Mouse (Mus musculus): ENCODE results near the gene Dnajc14. TPM values are rescaled to one million over a fixed set of nuclear protein-coding genes. Genes with fewer than 3 reads are reported as not detected.
A peak's percentile ranks its signal among the peaks of the same experiment; 100 is the strongest.

Dnajc14 gene
- polyA plus RNA-seq (2015; fragmentation: Nextera tagmentation; extraction: Ambion mirVana) = 60.4 and 62.8 TPM in 2 replicates

- Histone ChIP-seq H3K36me3 (peaks cover 7% of the 10 kb centered on the region; the same call in 1 of the 2 replicates), H3K9me3 (no peaks in the 10 kb centered on the region), H3K4me3 (peak within 1 kb of the TSS; percentile 57), H3K9ac (replicated peaks) (peak within 1 kb of the TSS; percentile 80), H3K27me3 (no peaks in the 10 kb centered on the region), H3K4me2 (replicated peaks) (peak within 1 kb of the TSS; percentile 75), H3K27ac (replicated peaks) (peak within 1 kb of the TSS; percentile 99), H3K4me1 (peaks cover 43% of the 10 kb centered on the region)
- WGBS = 0% methylated on average over 14 of the region's 14 CpGs
- peak; percentile 24; the same call in 1 of the 2 replicates for ATAC-seq (replicated peaks)
Observed at GRCm38 (mm10) chr10:128803771-128804270, at the start of gene Dnajc14. Gene Dnajc14 (plus strand): TSS chr10:128804062.

GRCm38 (mm10) chr10:128772895-128773294 is 31.0 kb upstream of the Dnajc14 start:
- H3K4me2 ChIP-seq (replicated peaks) = no peak overlapping the region
- no peak for ATAC-seq (replicated peaks)
- no peak overlapping the region for H3K9ac ChIP-seq (replicated peaks)
- no peaks in the 10 kb centered on the region for H3K9me3 ChIP-seq
- no peak overlapping the region for H3K4me3 ChIP-seq
- H3K27me3 ChIP-seq = no peaks in the 10 kb centered on the region
- H3K36me3 ChIP-seq = 0 out of 2 replicates have a peak, but pooled peaks cover 3% of the 10 kb centered on the region
- no peak overlapping the region for H3K27ac ChIP-seq (replicated peaks)
- WGBS = 85% methylated on average over 2 of the region's 2 CpGs
- H3K4me1 ChIP-seq = no peaks in the 10 kb centered on the region

- Histone ChIP-seq H3K9ac (replicated peaks) (no peak overlapping the region), H3K4me1 (no peaks in the 10 kb centered on the region), H3K36me3 (0 out of 2 replicates have a peak, but pooled peaks cover 3% of the 10 kb centered on the region), H3K4me3 (no peak overlapping the region), H3K27me3 (no peaks in the 10 kb centered on the region), H3K27ac (replicated peaks) (no peak overlapping the region), H3K9me3 (no peaks in the 10 kb centered on the region), H3K4me2 (replicated peaks) (no peak overlapping the region)
- ATAC-seq (replicated peaks) = no peak
- WGBS = 32% methylated on average over 5 of the region's 5 CpGs
Observed at GRCm38 (mm10) chr10:128773685-128774084, 30.2 kb upstream of the Dnajc14 start.

GRCm38 (mm10) chr10:128778441-128778840 is 25.4 kb upstream of the Dnajc14 start:
- H3K27ac ChIP-seq (replicated peaks) = no peak overlapping the region
- no peaks in the 10 kb centered on the region for H3K27me3 ChIP-seq
- no peak overlapping the region for H3K4me3 ChIP-seq
- no peak for ATAC-seq (replicated peaks)
- H3K9me3 ChIP-seq = no peaks in the 10 kb centered on the region
- WGBS = 89% methylated on average over 2 of the region's 2 CpGs
- no peak overlapping the region for H3K9ac ChIP-seq (replicated peaks)
- H3K36me3 ChIP-seq = no peaks in the 10 kb centered on the region
- H3K4me1 ChIP-seq = no peaks in the 10 kb centered on the region
- H3K4me2 ChIP-seq (replicated peaks) = no peak overlapping the region

- Histone ChIP-seq H3K36me3 (no peaks in the 10 kb centered on the region), H3K4me2 (replicated peaks) (no peak overlapping the region), H3K4me3 (no peak overlapping the region), H3K9me3 (0 out of 2 replicates have a peak, but pooled peaks cover 3% of the 10 kb centered on the region), H3K9ac (replicated peaks) (no peak overlapping the region), H3K27me3 (no peaks in the 10 kb centered on the region), H3K4me1 (no peaks in the 10 kb centered on the region), H3K27ac (replicated peaks) (no peak overlapping the region)
- ATAC-seq (replicated peaks) = no peak
- WGBS = 40% methylated on average over 8 of the region's 8 CpGs
Observed at GRCm38 (mm10) chr10:128779011-128779795, 24.7 kb upstream of the Dnajc14 start.

DNA sequence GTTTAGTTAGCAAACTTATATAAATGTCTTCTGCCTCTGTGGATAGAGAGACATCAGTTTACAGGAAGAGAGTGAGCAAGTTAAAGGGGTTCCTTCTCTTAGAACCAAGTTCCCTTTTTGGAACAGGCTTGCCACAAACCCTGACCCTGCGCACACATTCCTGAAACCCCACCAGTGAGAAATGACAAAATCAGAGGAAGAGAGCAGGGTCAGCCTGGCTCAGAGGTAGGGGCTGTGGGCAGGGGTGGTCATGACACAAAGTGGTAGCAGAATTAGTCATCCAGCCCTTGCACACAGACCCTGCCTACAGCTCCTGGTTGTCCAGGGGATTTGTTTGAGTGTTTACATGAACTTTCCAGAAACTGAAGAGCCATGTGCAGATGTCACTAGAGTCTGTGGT is 23.7 kb upstream of the Dnajc14 start:
- Histone ChIP-seq H3K36me3 (no peaks in the 10 kb centered on the region), H3K4me3 (no peak overlapping the region), H3K4me2 (replicated peaks) (no peak overlapping the region), H3K27ac (replicated peaks) (no peak overlapping the region), H3K4me1 (no peaks in the 10 kb centered on the region), H3K9me3 (0 out of 2 replicates have a peak, but pooled peaks cover 3% of the 10 kb centered on the region), H3K9ac (replicated peaks) (no peak overlapping the region), H3K27me3 (no peaks in the 10 kb centered on the region)
- ATAC-seq (replicated peaks) = no peak
- WGBS = 90% methylated on average over 1 of the region's 1 CpGs

GRCm38 (mm10) chr10:128790398-128791124 is 13.3 kb upstream of the Dnajc14 start, which contains the start of gene Mmp19:
Gene Mmp19 (plus strand): TSS chr10:128790910.
- H3K9me3 ChIP-seq = no peaks in the 10 kb centered on the region
- no peak within 1 kb of the TSS for H3K27ac ChIP-seq (replicated peaks)
- H3K9ac ChIP-seq (replicated peaks) = no peak within 1 kb of the TSS
- H3K4me2 ChIP-seq (replicated peaks) = no peak within 1 kb of the TSS
- no peaks in the 10 kb centered on the region for H3K36me3 ChIP-seq
- no peak within 1 kb of the TSS for H3K4me3 ChIP-seq
- 0 out of 2 replicates have a peak, but pooled peaks cover 3% of the 10 kb centered on the region for H3K27me3 ChIP-seq
- 71% methylated on average over 7 of the region's 7 CpGs for WGBS
- no peak for ATAC-seq (replicated peaks)
- H3K4me1 ChIP-seq = no peaks in the 10 kb centered on the region

GRCm38 (mm10) chr10:128792041-128792440 is 11.8 kb upstream of the Dnajc14 start:
- H3K4me1 ChIP-seq = no peaks in the 10 kb centered on the region
- no peak for ATAC-seq (replicated peaks)
- H3K36me3 ChIP-seq = no peaks in the 10 kb centered on the region
- H3K27ac ChIP-seq (replicated peaks) = no peak overlapping the region
- no peaks in the 10 kb centered on the region for H3K9me3 ChIP-seq
- no peak overlapping the region for H3K4me2 ChIP-seq (replicated peaks)
- no peak overlapping the region for H3K9ac ChIP-seq (replicated peaks)
- no peak overlapping the region for H3K4me3 ChIP-seq
- no peaks in the 10 kb centered on the region for H3K27me3 ChIP-seq

GRCm38 (mm10) chr10:128793258-128793657 is 10.6 kb upstream of the Dnajc14 start:
- H3K4me1 ChIP-seq = no peaks in the 10 kb centered on the region
- no peaks in the 10 kb centered on the region for H3K36me3 ChIP-seq
- no peaks in the 10 kb centered on the region for H3K9me3 ChIP-seq
- H3K4me3 ChIP-seq = no peak overlapping the region
- no peaks in the 10 kb centered on the region for H3K27me3 ChIP-seq
- H3K27ac ChIP-seq (replicated peaks) = no peak overlapping the region
- no peak overlapping the region for H3K9ac ChIP-seq (replicated peaks)
- no peak overlapping the region for H3K4me2 ChIP-seq (replicated peaks)
- ATAC-seq (replicated peaks) = no peak
- WGBS = 91% methylated on average over 1 of the region's 1 CpGs

DNA sequence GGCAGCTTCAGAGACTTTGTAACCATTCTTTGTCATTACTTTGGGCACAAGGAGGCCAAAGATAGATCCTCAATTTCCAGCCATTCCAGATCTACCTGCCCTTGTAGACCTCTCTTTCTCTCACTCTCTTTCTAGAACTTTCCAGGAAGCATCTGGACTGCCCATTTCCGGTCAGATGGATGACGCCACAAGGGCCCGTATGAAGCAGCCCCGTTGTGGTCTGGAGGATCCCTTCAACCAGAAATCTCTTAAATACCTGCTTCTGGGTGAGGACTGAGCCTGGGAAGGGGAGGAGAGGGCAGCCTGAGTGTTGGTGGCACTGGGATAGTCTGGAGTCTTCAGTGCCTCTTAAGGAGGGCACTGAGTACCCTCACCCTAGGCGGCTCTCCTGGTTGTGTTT is 9.5 kb upstream of the Dnajc14 start:
- no peak overlapping the region for H3K4me2 ChIP-seq (replicated peaks)
- no peak for ATAC-seq (replicated peaks)
- no peak overlapping the region for H3K27ac ChIP-seq (replicated peaks)
- H3K9ac ChIP-seq (replicated peaks) = no peak overlapping the region
- H3K27me3 ChIP-seq = no peaks in the 10 kb centered on the region
- 92% methylated on average over 5 of the region's 5 CpGs for WGBS
- H3K9me3 ChIP-seq = no peaks in the 10 kb centered on the region
- no peaks in the 10 kb centered on the region for H3K36me3 ChIP-seq
- no peaks in the 10 kb centered on the region for H3K4me1 ChIP-seq
- H3K4me3 ChIP-seq = no peak overlapping the region

DNA sequence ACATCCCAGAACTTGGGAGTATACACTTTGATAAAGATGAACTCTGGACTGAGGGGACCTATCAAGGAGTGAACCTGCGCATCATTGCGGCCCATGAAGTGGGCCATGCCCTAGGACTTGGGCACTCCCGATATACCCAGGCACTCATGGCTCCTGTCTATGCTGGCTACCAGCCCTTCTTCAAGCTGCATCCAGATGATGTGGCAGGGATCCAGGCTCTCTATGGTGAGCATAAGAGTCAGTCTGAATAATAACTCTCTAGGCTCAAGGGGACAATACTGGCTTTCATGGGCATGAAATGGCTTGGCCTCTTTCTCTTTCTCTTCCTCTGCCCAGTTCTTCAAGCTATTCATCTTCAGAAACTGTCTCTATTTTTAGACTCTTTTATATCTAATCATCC is 8.3 kb upstream of the Dnajc14 start:
- no peaks in the 10 kb centered on the region for H3K9me3 ChIP-seq
- no peak overlapping the region for H3K4me2 ChIP-seq (replicated peaks)
- no peaks in the 10 kb centered on the region for H3K36me3 ChIP-seq
- H3K4me3 ChIP-seq = no peak overlapping the region
- no peak for ATAC-seq (replicated peaks)
- H3K27me3 ChIP-seq = no peaks in the 10 kb centered on the region
- WGBS = 96% methylated on average over 3 of the region's 3 CpGs
- H3K27ac ChIP-seq (replicated peaks) = no peak overlapping the region
- no peak overlapping the region for H3K9ac ChIP-seq (replicated peaks)
- H3K4me1 ChIP-seq = no peaks in the 10 kb centered on the region

DNA sequence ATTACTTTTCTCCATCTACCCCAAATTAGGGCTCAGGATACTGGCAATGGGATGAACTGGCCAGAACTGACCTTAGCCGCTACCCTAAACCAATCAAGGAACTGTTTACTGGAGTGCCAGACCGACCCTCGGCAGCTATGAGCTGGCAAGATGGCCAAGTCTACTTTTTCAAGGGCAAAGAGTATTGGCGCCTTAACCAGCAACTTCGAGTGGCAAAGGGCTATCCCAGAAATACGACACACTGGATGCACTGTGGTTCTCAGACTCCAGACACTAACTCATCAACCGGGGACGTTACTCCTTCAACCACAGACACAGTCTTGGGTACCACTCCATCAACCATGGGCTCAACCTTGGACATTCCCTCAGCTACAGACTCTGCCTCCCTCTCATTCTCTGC is 5.2 kb upstream of the Dnajc14 start:
- Histone ChIP-seq H3K27me3 (no peaks in the 10 kb centered on the region), H3K36me3 (peaks cover 5% of the 10 kb centered on the region; the same call in 1 of the 2 replicates), H3K9ac (replicated peaks) (no peak overlapping the region), H3K27ac (replicated peaks) (no peak overlapping the region), H3K4me2 (replicated peaks) (no peak overlapping the region), H3K9me3 (no peaks in the 10 kb centered on the region), H3K4me1 (peaks cover 12% of the 10 kb centered on the region), H3K4me3 (no peak overlapping the region)
- 98% methylated on average over 8 of the region's 8 CpGs for WGBS
- no peak for ATAC-seq (replicated peaks)
